Mouse (Mus musculus) megakaryocyte-erythroid progenitor cell, adult 5-6 weeks (primary cell): ENCODE results near the gene E2f8. TPM values are rescaled to one million over a fixed set of nuclear protein-coding genes. Genes with fewer than 3 reads are reported as not detected.

Experiments used
- ATAC-seq: replicated peaks from 2 replicates; pipeline ENCODE4 v1.8.0; 2016; ENCODE audit warnings: mild to moderate bottlenecking, inconsistent platforms; ENCODE audit not compliant: severe bottlenecking, poor library complexity, low FRiP score, low TSS enrichment
- total RNA-seq, 2 experiments: library from RNA; stranded (forward) in 1 of 2; stranded (reverse) in 1 of 2; fragments of 200-1000, 215-1000 nt in 1 of 2; fragments of >200 nt in 1 of 2; fragmentation: Nextera tagmentation in 1 of 2; gene quantifications; 2 replicates each; pipeline ENCODE4 v1.2.3; 2014 to 2017

E2f8 gene
- total RNA-seq, 2 experiments from 2014 or later, result 35.9 to 163 TPM

GRCm38 (mm10) chr7:48894763-48895162 is 13.4 kb upstream of the E2f8 start:
- ATAC-seq, result no peak

GRCm38 (mm10) chr7:48894152-48894551 is 12.8 kb upstream of the E2f8 start:
- ATAC-seq, result 0 out of 2 replicates have a peak, but pooled peaks have one; percentile 63

DNA sequence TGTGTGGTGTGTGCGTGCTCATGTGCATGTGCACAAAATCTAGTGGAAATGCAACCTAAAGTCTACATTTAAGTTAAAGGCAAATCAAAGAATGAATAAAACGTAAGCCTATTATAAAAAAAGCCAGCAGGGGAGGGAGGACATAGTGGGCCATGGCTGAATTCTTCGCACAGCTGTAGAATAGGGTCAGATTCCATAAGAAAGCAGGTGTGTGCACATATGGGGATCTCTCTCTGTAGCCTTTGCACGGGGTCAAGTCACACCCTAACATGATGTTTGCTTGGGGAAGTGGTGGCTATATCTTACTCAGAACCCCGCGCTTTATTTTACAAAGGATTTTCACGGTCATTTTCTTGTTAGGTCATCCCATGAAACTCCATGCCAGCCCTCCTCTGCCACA is 11.7 kb upstream of the E2f8 start:
- no peak for ATAC-seq

- ATAC-seq, result no peak
These were observed 9.6 kb upstream of the E2f8 start for GRCm38 (mm10) chr7:48891029-48891428.

DNA sequence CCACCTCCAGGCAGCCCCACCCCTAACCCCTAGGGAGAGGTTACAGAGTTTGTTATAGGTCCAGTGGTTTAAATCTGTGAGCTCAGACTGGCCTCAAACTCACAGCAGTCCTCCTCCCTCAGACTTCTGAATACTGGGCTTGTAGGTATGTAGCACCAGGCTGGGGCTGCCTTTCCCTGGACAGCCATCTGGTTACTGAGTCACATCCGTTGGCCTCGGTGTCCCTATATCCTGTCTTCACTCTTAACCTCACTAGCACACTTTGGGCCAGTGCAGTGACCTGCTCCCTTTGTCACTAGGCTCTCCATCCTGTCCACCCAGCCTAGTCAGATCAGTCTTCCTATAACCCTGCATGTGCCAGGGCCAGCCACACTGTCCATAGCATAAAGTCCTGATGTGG is 7.4 kb upstream of the E2f8 start:
- ATAC-seq, result no peak

- no peak for ATAC-seq
These were observed 6.6 kb upstream of the E2f8 start for GRCm38 (mm10) chr7:48887973-48888372.

GRCm38 (mm10) chr7:48884266-48884611 is 2.8 kb upstream of the E2f8 start:
- no peak for ATAC-seq

DNA sequence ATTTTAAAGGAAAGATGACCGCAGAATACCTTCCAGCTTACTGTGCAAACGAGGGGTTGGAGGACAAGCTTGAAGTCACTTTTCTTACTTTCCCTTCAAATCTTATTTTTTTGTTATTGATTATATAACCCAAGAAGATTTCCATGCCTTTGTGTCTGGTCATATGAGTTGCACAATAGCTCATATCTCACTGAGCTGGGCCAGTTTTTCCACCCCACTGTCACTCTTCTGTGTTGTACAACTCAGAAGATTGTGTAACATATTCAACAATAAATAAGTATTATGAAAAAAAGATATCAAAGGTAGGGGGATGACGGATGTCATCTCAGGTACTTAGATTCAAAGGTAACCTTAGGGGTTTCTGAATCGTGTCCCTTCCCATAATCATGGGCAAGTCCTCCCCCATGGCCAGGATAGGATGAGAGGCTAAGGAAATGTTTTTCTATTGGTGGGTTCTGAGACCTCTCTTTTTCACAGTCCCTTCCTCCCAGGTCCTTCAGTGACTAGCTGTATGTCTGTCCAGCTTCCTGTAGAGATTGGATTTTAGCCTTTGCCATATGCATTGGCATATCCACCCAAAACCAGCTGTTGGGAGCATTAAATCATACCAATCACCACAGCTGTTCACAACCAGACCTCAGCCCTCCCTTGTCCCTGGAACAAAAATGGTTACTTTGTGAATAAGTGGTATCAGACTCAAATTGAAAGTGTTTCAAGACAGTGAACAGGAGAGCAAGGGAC is 2.3 kb upstream of the E2f8 start:
- no peak for ATAC-seq

- peak; percentile 11 for ATAC-seq
These were observed 694 bp upstream of the E2f8 start for GRCm38 (mm10) chr7:48881971-48882609.

- peak; percentile 93 for ATAC-seq
These were observed 560 bp downstream of the E2f8 start for GRCm38 (mm10) chr7:48880591-48881481.

DNA sequence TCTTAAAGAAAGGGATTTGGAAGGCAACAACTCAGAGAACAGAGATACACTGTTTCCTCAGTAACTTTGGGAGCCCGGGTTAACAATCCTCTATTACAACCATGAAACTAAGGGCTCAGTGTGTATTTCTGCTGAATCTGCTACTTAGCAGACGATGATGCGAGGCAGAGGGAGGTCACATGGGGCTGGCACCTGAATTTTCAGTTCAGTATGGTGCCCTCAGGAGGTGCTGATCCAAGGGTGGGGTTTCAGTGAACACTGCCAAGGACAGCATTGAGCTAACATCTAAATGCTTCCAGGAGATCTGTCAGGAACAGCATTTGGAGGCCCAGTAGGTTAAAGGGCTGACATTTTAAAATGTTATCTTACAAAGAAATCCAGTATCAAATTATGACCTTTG is 1.8 kb downstream of the E2f8 start:
- ATAC-seq, result no peak

DNA sequence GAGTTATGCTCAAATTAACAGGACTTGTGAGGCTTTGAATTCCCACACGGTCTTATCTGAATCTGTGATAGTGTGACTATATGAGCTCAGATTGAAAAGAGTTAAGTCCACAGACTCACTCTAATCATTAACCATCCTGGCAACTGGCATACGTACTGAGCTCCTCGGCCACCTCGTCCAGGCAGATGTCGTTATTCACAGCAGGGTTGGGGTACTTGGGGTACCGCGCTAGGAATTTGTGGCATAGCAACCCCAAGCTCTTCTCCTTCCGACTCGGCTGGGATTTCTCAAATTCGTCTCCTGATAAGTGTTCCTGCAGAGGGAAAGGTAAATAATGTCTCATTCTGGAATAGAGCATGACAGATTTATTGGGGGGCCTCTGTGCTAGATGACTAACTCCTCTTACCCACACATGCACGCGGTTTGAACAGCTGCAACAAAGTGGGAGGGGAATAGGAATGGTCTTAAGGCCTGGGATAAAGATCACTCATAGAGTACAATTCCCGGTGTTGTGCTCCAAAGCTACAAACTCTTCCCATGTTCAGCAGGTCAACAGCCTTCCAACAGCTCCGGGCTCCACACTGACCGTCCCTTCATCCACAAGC is 3.5 kb downstream of the E2f8 start:
- no peak for ATAC-seq

DNA sequence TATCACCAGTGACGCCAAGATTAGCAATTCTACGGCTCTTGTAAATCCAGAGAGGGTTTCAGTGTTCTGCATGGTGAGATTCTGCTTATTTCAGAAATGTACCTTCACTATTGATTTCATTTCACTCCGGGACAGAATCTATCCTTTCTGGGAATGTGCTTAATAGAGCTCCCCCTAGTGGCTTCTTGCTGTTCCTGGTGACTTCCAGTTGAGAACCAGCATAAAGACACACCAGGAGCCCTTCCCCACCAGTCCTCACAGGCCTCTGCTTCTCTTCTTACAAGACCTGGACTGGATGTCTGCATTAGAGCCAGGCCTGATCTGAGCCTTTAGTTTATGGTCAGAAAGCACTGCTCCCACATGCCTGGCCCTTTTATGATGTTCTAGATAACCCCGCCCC is 4.9 kb downstream of the E2f8 start:
- no peak for ATAC-seq

DNA sequence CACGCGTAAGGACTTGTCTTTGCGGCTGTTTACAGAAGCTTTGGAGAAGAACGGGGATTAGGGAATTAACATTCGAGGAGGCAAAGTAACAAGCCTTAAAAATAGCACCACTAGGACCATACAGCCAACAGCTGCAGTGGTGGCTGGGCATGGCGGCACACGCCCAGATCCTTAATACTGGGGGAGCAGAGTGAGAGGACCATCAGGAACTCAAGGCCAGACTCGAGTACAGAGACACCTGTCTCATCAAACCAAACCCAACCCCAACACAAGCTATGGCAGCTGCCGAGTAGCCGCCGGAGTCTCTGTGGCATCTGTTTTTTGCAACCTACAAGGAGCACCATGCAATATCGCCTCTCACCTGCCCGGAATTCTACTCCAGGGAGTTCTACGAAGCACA is 6.3 kb downstream of the E2f8 start:
- no peak for ATAC-seq

GRCm38 (mm10) chr7:48871292-48871691 is 10.1 kb downstream of the E2f8 start:
- peak; percentile 62 for ATAC-seq

- no peak for ATAC-seq
These were observed 10.7 kb downstream of the E2f8 start for GRCm38 (mm10) chr7:48870579-48871180.

DNA sequence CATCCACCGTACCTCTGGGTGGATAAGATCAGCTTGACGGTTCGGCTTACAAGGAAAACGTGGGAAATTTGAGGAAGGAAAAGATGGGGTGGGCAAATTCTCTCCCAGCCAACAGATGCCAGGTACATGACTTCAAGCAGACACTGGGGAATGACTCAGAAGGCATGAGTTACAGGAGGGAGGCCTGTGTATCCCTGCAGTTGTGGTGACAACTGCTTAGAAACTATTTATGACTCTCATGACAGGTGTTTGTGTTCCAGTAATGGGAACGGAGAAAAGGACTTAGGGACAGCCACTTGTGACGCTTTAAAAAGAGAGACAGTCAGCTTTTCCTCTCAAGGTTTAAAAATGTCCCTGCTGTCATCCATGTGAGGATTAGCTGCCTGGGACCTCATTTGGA is 11.3 kb downstream of the E2f8 start:
- no peak for ATAC-seq

- peak; percentile 69 for ATAC-seq
These were observed 13.8 kb downstream of the E2f8 start for GRCm38 (mm10) chr7:48867576-48867975.

DNA sequence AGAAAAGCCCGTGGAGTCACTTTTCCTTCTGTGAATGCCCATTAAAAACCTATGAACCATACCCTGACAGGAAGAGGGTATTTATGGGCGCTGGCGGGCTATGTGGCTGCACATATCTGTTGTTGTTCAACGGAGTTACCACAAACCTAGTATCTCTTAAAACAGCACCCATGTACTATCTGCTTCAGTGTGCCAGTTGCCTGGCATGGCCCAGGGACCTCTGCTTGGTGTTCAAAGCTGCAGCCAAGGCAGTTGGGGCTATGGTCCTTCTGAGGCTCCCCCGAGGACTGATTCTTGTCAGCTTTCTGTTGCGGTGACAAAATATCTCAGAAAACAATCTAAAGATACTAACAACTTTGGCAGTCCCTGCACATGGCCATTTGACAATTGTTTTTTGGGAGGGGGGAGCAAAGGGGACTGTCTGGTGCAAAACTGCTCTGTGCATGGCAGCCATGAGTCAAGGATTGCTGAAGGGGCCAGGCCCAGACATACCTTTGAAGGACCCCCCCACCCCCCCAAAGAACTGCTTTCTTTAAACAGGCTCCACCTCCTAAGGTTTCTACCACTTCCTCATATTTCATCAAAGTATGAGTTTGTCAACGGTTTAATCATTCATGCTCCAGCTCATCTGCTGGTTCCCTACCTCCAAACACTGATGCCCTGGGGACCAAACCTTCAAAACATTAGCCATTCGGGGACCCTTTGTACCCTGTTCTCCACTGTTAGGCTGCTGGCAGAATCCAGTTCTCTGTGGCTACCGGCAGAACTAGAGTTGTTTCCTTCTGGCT is 16.5 kb downstream of the E2f8 start:
- ATAC-seq, result peak; percentile 83
